Mouse (Mus musculus) left cerebral cortex, postnatal 36 days (tissue): ENCODE data around the gene Galc. TPM values are rescaled to one million over a fixed set of nuclear protein-coding genes. Genes with fewer than 3 reads are reported as not detected.

ENCODE experiments used
- DNase-seq, 2 experiments: peaks; one replicate each; pipeline ENCODE4 v3.0.0; 2021 to 2022; ENCODE audit warnings: low spot score in 2 of 2, mixed read lengths in 1 of 2
- intact Hi-C: fragments of 180-260 bp; cut with DNase I; formaldehyde crosslinking; loops from one replicate; pipeline ENCODE4 v1.15.1; 2025
- total RNA-seq, 2 experiments: library from RNA; stranded (reverse); gene quantifications; 2 replicates each; pipeline ENCODE4 v1.2.3; 2021

Gene Galc
- 10 to 100 TPM; 17.8 to 25.8 TPM for total RNA-seq

GRCm38 (mm10) chr12:98258845-98259517, at the start of gene Galc:
Galc (minus strand) TSS chr12:98259459.
- DNase-seq: peak; percentile 89 to 91
- intact Hi-C loops: no loop called here

- peak; percentile 5 to 21 for DNase-seq
- intact Hi-C loops: no loop called here
These were observed 48.1 kb upstream of the Galc start for GRCm38 (mm10) chr12:98307179-98307915.

GRCm38 (mm10) chr12:98303013-98303412, 43.8 kb upstream of the Galc start:
- intact Hi-C loops: no loop called here
- DNase-seq: no peak

GRCm38 (mm10) chr12:98301980-98302379, 42.7 kb upstream of the Galc start:
- intact Hi-C loops: no loop called here
- DNase-seq: no peak

GRCm38 (mm10) chr12:98294241-98294640, 35.0 kb upstream of the Galc start:
- intact Hi-C loops: no loop called here
- DNase-seq: no peak

- DNase-seq: no peak
- intact Hi-C loops: no loop called here
These were observed 33.0 kb upstream of the Galc start for GRCm38 (mm10) chr12:98292278-98292677.

- intact Hi-C loops: no loop called here
- DNase-seq: no peak
These were observed 31.2 kb upstream of the Galc start for GRCm38 (mm10) chr12:98290475-98290874.

GRCm38 (mm10) chr12:98284477-98284876, 25.2 kb upstream of the Galc start:
- intact Hi-C loops: loop anchor here (10.0 kb wide), 1 partner anchor 60 kb away; no protein-coding TSS in a partner anchor
- DNase-seq: no peak

GRCm38 (mm10) chr12:98283487-98283860, 24.2 kb upstream of the Galc start:
- DNase-seq: no peak
- intact Hi-C loops: loop anchor here (10.0 kb wide), 1 partner anchor 61 kb away; no protein-coding TSS in a partner anchor

- DNase-seq: peak; percentile 38 to 42
- intact Hi-C loops: loop anchor here (10.0 kb wide), 1 partner anchor 62 kb away; no protein-coding TSS in a partner anchor
These were observed 23.7 kb upstream of the Galc start for GRCm38 (mm10) chr12:98282776-98283486.

GRCm38 (mm10) chr12:98280996-98281395, 21.7 kb upstream of the Galc start:
- intact Hi-C loops: loop anchor here (2.0 to 10.0 kb wide), 2 partner anchors 64 to 340 kb away; no protein-coding TSS in a partner anchor

GRCm38 (mm10) chr12:98280530-98280929, 21.3 kb upstream of the Galc start:
- intact Hi-C loops: loop anchor here (2.0 to 10.0 kb wide), 2 partner anchors 64 to 340 kb away; no protein-coding TSS in a partner anchor
- peak; percentile 47 to 56 for DNase-seq

More at GRCm38 (mm10) chr12:98280996-98281395, 21.7 kb upstream of the Galc start:
- DNase-seq: no peak

- intact Hi-C loops: no loop called here
- no peak for DNase-seq
These were observed 13.2 kb upstream of the Galc start for GRCm38 (mm10) chr12:98272433-98272832.

GRCm38 (mm10) chr12:98270810-98271566, 11.7 kb upstream of the Galc start:
- no peak for DNase-seq
- intact Hi-C loops: no loop called here

GRCm38 (mm10) chr12:98269791-98270745, 10.8 kb upstream of the Galc start:
- intact Hi-C loops: no loop called here
- no peak for DNase-seq

GRCm38 (mm10) chr12:98268441-98269369, 9.4 kb upstream of the Galc start, which contains the start of gene Gpr65:
Gpr65 (plus strand) TSS chr12:98268635.
- intact Hi-C loops: no loop called here
- DNase-seq: no peak

- no peak for DNase-seq
- intact Hi-C loops: no loop called here
These were observed 6.4 kb upstream of the Galc start for GRCm38 (mm10) chr12:98265697-98266096.
